1 mouse cellular context compared by ENCODE assay signal in the genomic region with DNA sequence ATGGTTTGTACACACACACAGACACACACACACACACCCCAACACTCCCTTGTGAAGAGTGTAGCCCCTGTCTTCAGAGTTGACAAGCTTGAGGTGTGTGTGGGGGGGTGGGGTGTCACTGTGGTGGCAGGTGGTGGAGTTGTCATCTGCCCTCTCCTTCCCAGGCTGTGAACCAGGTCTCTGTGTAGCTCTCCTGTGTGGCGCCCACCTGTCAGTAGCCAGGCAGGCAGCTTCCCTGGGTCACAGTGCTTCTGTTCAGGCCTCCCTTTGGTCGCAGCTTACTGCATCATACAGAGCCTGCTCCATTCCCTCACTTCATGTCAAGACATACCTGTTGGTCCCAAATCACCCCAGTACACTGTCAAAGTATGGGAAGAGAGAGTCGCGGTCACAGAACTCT.
TF ChIP-seq lines count a peak whose summit lies in the region.

No protein-coding gene starts in this region.

TF ChIP-seq in ES-E14, 5 proteins besides CTCF, POLR2A, EP300 and RAD21 (continued from another document):
- TF ChIP-seq ZNF384 (IDR thresholded peaks at IDR 0.05; ENCODE audit: low read depth, low read length): no peak
